Mouse (Mus musculus) erythroblast, embryonic 14.5 days (primary cell): ENCODE data around the gene Nelfb.

Experiments used
- GATA1 ChIP-seq: IDR thresholded peaks from 2 replicates; pipeline ENCODE4 v1.6.1; 2012; ENCODE audit warnings: low read length, inconsistent platforms, mixed read lengths
- TAL1 ChIP-seq: IDR thresholded peaks from 3 replicates; pipeline ENCODE4 v1.6.1; 2012; ENCODE audit warnings: low read length, inconsistent platforms, mixed read lengths

DNA sequence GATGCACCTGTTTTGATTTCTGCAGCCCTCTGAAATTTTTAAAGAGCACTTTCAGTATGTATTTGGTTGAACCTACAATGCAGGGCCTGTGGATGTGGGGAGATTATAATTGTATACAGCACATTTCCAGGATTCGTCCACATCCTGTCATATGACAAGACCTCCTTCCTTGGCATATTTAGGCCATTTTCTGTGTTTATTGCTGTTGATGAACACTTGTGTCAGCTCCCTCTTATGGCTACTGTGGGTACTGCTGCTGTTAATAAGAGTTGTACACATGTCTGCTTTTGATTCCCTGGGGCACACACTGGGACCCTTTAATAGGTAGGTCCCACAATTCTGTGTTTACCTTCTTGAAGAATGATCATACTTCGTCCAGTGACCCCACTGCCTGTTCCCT is 53.6 kb downstream of the Nelfb start:
- TF ChIP-seq TAL1: no peak
- no peak for TF ChIP-seq GATA1
